Mouse (Mus musculus) layer of hippocampus, adult 8-10 months (tissue): ENCODE data around the gene Apold1. TPM values are rescaled to one million over a fixed set of nuclear protein-coding genes. Genes with fewer than 3 reads are reported as not detected.

Source experiments
- DNase-seq, 2 experiments: peaks; one replicate each; pipeline ENCODE4 v3.0.0; 2022; ENCODE audit warnings: low spot score in 2 of 2
- total RNA-seq, 4 experiments: library from RNA; stranded (reverse); gene quantifications; 2 replicates each; pipeline ENCODE4 v1.2.4; 2022

Gene Apold1
- total RNA-seq, 4 experiments from 2014 or later, result 2.5 to 3.2 (median 3.1) TPM

GRCm38 (mm10) chr6:134972096-134972495 is 9.4 kb upstream of the Apold1 start:
- DNase-seq, result no peak

- DNase-seq, result no peak
Observed at GRCm38 (mm10) chr6:134976628-134977027, 4.9 kb upstream of the Apold1 start.

- peak; percentile 73 to 88 for DNase-seq
Observed at GRCm38 (mm10) chr6:134983529-134984370, 2.2 kb downstream of the Apold1 start.

- DNase-seq, result no peak
Observed at GRCm38 (mm10) chr6:134984748-134985147, 3.2 kb downstream of the Apold1 start.

- no peak for DNase-seq
Observed at GRCm38 (mm10) chr6:134988377-134988776, 6.9 kb downstream of the Apold1 start.

GRCm38 (mm10) chr6:134990674-134991073 is 9.2 kb downstream of the Apold1 start:
- no peak for DNase-seq

GRCm38 (mm10) chr6:134994031-134994651 is 12.6 kb downstream of the Apold1 start:
- DNase-seq, result peak; percentile 50 to 65

GRCm38 (mm10) chr6:134994985-134995384 is 13.5 kb downstream of the Apold1 start:
- no peak for DNase-seq

GRCm38 (mm10) chr6:134996918-134997317 is 15.4 kb downstream of the Apold1 start:
- no peak for DNase-seq

GRCm38 (mm10) chr6:134998076-134998475 is 16.6 kb downstream of the Apold1 start:
- no peak for DNase-seq

- DNase-seq, result no peak
Observed at GRCm38 (mm10) chr6:134998781-134999180, 17.3 kb downstream of the Apold1 start.

GRCm38 (mm10) chr6:135000272-135000671 is 18.8 kb downstream of the Apold1 start:
- no peak for DNase-seq

- no peak for DNase-seq
Observed at GRCm38 (mm10) chr6:135001991-135002390, 20.5 kb downstream of the Apold1 start.

- no peak for DNase-seq
Observed at GRCm38 (mm10) chr6:135006372-135006771, 24.9 kb downstream of the Apold1 start.

- peak; percentile 91 to 95 for DNase-seq
Observed at GRCm38 (mm10) chr6:135011048-135011733, 29.7 kb downstream of the Apold1 start, which contains the start of gene Ddx47. Gene Ddx47, plus strand, starts transcription at chr6:135011612.

GRCm38 (mm10) chr6:135011734-135012116 is 30.2 kb downstream of the Apold1 start:
- DNase-seq, result no peak

GRCm38 (mm10) chr6:135017211-135017610 is 35.7 kb downstream of the Apold1 start:
- DNase-seq, result no peak

- DNase-seq, result no peak
Observed at GRCm38 (mm10) chr6:135019564-135019963, 38.0 kb downstream of the Apold1 start.

- no peak for DNase-seq
Observed at GRCm38 (mm10) chr6:135021633-135022032, 40.1 kb downstream of the Apold1 start.

GRCm38 (mm10) chr6:135023379-135023778 is 41.9 kb downstream of the Apold1 start:
- no peak for DNase-seq

- DNase-seq, result no peak
Observed at GRCm38 (mm10) chr6:135024781-135025420, 43.4 kb downstream of the Apold1 start.

GRCm38 (mm10) chr6:135026232-135026631 is 44.7 kb downstream of the Apold1 start:
- DNase-seq, result no peak
